Mouse (Mus musculus) layer of hippocampus, adult 8-10 months (tissue): ENCODE results near the gene Nrg3. TPM values are rescaled to one million over a fixed set of nuclear protein-coding genes. Genes with fewer than 3 reads are reported as not detected.
"Not testable (repeated sequence)": the region's sequence is repeated elsewhere in the genome, so short reads cannot be mapped to it uniquely, and the experiment has no call there.

Experiments used
- DNase-seq, 2 experiments: peaks; one replicate each; pipeline ENCODE4 v3.0.0; 2022; ENCODE audit warnings: low spot score in 2 of 2
- total RNA-seq, 4 experiments: library from RNA; stranded (reverse); gene quantifications; 2 replicates each; pipeline ENCODE4 v1.2.4; 2022

The Nrg3 gene
- total RNA-seq, 4 experiments from 2014 or later, result 54.1 to 68.2 (median 60.5) TPM

- no peak for DNase-seq
These were observed 261.4 kb downstream of the Nrg3 start for GRCm38 (mm10) chr14:39211472-39211871.

GRCm38 (mm10) chr14:39191946-39192345 lies 280.9 kb downstream of the Nrg3 start:
- no peak for DNase-seq

GRCm38 (mm10) chr14:39173709-39174108 lies 299.2 kb downstream of the Nrg3 start:
- DNase-seq, result no peak

- peak in 1 of 2 experiments; percentile 5 for DNase-seq
These were observed 312.7 kb downstream of the Nrg3 start for GRCm38 (mm10) chr14:39160140-39160539.

GRCm38 (mm10) chr14:39155462-39155861 lies 317.4 kb downstream of the Nrg3 start:
- DNase-seq, result no peak

- no peak for DNase-seq
These were observed 343.1 kb downstream of the Nrg3 start for GRCm38 (mm10) chr14:39129766-39130165.

GRCm38 (mm10) chr14:39117977-39118376 lies 354.9 kb downstream of the Nrg3 start:
- no peak for DNase-seq

GRCm38 (mm10) chr14:39116522-39117231 lies 356.2 kb downstream of the Nrg3 start:
- not testable (repeated sequence) for DNase-seq

GRCm38 (mm10) chr14:39109566-39109965 lies 363.3 kb downstream of the Nrg3 start:
- DNase-seq, result no peak

GRCm38 (mm10) chr14:39106776-39107175 lies 366.1 kb downstream of the Nrg3 start:
- peak; percentile 13 to 18 for DNase-seq

- no peak for DNase-seq
These were observed 377.7 kb downstream of the Nrg3 start for GRCm38 (mm10) chr14:39095219-39095618.

GRCm38 (mm10) chr14:39079461-39079860 lies 393.4 kb downstream of the Nrg3 start:
- no peak for DNase-seq

- DNase-seq, result no peak
These were observed 421.3 kb downstream of the Nrg3 start for GRCm38 (mm10) chr14:39051542-39051941.

GRCm38 (mm10) chr14:39049021-39049420 lies 423.9 kb downstream of the Nrg3 start:
- DNase-seq, result no peak

- no peak for DNase-seq
These were observed 428.6 kb downstream of the Nrg3 start for GRCm38 (mm10) chr14:39044290-39044689.

- peak; percentile 71 to 78 for DNase-seq
These were observed 429.1 kb downstream of the Nrg3 start for GRCm38 (mm10) chr14:39043793-39044192.

GRCm38 (mm10) chr14:39043384-39043783 lies 429.5 kb downstream of the Nrg3 start:
- DNase-seq, result no peak

- peak in 1 of 2 experiments; percentile 25 for DNase-seq
These were observed 433.8 kb downstream of the Nrg3 start for GRCm38 (mm10) chr14:39039046-39039445.

- DNase-seq, result no peak
These were observed 438.4 kb downstream of the Nrg3 start for GRCm38 (mm10) chr14:39034482-39034881.

GRCm38 (mm10) chr14:39023065-39023464 lies 449.8 kb downstream of the Nrg3 start:
- DNase-seq, result no peak

GRCm38 (mm10) chr14:39014126-39014525 lies 458.8 kb downstream of the Nrg3 start:
- DNase-seq, result no peak

- DNase-seq, result no peak
These were observed 475.0 kb downstream of the Nrg3 start for GRCm38 (mm10) chr14:38997843-38998242.

- DNase-seq, result no peak
These were observed 480.4 kb downstream of the Nrg3 start for GRCm38 (mm10) chr14:38992574-38992866.
